Mouse (Mus musculus) retina, postnatal 7 days (tissue): ENCODE data around the gene Fez2.

ENCODE experiments used
- DNase-seq: peaks from one replicate; pipeline ENCODE4 v3.0.0-alpha.2; 2012; ENCODE audit warnings: low read depth, low spot score

The Fez2 gene

DNA sequence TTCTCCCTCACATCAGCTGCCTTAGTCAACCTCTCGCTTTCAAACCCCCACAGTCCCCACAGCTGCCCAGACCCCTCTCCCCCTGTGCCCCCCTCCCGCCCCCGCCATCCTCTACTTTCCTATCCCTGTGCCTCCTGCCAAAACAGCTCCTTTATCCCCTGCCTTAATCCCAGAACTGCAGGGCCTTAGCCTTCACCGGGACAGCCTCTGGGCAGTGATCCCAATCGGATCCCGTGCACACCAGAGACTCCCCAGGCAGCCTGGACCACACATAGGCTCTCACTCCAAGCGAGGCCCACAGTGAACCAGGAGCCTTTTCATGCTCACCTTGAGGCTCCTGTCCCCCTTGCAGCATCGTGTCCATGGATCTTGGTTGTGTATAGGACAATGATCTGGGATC is 49.5 kb downstream of the Fez2 start:
- DNase-seq, result no peak

DNA sequence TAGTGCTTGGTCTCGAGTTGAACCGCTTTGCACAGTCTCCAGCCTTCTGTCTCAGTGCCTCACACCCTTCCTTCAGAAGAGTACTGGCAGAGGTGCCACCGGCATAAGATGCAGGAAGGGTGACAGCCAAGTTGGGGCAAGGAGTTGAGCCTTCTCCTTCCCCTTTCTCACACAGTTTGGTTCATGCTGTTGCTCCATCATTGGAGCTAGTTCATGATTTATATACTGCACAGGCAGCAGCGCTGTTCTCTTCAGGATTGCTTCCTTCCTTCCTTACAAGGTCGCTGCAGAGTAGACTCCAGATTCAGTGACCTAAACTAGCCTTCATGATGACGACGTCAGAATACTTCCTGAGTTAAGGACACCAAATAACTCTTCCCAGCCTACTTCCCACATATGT is 51.9 kb downstream of the Fez2 start:
- no peak for DNase-seq

DNA sequence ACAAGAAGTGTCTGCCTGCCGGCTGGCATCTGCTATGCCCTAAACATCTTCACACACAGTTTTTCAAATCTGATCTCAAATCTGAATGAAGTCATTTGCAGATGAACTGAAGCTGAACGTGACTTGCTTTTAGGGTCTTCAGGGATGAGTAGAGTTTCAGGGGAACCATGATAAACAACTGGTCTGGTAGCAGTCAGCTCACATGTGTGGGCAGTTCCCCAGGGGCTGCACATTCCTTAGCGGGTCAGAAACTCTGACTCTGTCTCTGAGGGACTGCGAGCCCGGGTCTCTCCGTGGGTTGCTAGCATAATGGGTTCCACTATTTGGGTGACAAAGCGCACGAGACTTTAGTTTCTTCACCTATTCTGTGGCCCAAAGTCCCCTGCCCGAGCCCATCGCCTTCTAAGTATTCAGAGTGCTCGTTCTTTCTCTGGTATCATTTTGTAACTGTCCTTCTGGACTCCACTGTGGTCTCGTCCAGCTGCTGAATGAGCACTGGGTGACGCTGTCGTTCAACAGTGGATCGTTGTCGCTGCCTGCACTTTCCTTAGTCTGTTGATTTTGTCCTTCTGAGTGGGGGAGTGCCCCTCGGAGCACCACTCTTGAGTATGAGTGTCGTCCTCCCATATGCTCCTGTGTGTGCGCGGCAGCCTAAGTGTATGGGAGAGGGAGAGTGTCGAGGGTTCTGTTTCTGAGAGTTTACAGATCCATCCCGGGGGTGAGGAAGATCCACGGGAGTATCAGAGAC is 53.2 kb downstream of the Fez2 start:
- DNase-seq, result no peak

DNA sequence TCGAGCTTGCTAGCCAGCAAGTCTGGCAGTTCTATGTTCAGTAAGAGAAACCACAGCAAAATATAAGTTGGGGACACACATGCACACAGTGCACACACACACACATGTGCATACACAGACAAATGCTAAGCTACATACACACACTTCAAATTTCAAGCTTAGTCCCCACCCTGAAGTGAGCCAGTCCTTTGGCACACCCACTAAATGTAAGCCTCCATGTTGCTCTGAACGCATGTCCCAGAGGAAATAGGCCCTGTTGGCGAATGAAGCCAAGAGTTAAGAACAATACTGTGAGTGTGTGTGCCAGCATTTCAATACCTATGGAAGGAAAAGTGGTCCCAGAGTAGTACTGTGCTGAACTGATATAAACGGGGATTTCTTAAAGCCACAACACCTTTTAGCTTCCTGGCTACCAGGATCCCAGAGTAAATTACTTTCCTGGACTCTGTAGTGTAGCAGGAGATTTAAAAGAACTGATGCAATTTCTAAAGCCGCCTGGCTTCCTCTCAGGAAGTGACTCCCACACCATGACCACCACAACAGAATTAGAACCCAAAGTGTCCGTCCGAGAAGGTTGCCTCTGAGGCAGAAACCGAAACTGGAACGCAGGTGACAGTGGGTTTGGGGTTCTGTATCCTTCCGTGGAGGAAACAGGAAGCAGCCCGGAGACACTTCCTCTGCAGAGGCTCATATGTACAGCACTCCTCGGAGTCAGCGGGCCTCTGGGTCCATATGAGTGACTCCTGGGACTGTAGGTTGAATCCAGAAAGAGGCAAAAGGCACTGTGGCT is 55.8 kb downstream of the Fez2 start:
- no peak for DNase-seq

DNA sequence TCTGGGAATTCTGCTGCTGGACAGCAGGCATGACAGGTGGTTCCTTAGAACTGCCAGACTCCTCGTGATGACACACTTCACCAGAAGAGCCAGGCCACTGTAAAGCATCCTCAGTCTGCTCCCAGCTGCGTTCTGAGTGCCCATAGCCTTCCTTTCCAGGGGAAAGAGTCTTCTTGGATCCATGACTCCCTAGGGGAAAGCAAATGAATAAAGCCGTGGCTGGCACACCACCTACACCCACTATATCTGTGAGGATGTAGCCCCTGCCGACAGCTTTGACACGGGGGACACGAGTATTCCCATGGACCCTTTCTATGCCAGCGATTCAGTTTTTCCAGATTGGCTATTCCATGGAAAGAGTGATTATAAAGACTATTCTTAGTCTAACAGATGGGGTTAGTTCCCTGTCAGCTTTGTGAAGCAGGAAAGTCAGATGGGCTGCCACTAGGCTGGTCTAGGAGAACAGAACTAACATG is 59.7 kb downstream of the Fez2 start:
- DNase-seq, result no peak

DNA sequence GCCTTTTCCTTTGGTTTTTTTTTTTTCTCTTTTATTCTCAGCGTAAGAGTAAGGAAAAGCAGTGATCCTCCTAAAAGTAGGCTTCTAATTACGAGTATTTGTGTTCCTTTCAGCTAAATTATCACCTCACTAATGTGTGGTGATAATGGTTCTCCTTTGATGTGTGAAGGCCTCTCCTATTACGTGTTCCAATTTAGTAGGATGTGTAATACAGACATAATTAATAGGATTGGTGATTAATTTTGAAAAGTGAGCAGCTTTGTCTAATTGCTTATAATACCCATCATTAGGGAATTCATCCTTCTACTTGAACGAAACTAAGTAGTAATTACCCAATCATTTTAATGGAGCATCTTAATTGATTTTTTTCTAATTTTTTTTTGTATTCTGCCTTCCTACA is 60.2 kb downstream of the Fez2 start:
- DNase-seq, result no peak

DNA sequence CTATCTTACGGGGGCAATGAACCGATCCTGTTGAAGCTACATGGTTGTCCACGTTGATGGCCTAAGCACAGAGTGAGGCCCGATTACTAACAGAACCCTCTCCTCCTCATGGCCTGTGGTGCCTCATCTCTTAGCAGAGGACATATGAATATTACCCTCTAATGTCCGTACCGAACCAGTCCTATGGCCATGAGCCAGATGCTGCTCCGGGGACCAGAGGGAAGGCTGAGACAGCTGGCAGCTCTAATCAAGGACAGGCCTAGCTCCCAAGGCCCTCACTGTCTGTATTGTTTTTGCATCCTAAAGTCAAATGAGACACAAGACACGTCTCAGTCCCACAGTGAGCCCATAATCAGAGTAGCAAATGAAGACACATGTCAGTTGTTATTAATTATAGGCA is 62.3 kb downstream of the Fez2 start:
- DNase-seq, result no peak

DNA sequence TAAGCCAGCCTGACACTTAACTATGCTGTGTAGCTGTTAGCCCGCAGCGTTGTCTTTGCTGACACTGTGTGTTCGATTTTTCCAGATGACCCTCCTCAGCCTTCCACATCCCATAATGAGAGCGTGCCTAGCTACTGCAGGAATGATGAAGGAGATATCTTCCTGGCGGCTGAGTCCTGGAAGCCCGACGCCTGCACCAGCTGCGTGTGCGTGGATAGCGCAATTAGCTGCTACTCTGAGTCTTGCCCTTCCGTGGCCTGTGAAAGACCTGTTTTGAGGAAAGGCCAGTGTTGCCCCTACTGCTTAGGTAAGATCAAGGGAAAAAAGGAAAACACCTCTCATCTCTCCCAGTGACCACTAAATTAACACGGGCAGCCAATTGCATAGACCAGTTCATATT is 63.1 kb downstream of the Fez2 start:
- DNase-seq, result no peak

DNA sequence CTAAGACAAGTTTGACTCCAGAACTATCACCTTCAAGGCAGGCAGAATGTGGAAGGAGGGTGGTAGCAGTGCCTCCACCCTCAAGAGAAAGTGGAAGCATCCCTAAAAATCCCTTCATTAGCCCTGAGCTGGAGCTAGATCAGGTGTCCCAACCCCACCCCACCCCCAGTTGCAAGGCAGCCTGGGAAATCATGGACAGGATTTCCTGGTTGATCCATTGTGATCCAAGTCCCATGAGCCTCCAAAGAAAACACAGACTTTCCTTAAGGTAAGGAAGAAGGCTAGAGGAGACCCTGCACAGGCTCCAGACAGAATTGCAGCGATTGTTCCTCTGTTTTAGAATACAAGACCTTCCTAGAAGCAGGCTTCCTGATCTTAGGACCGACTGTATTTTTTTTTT is 63.5 kb downstream of the Fez2 start:
- no peak for DNase-seq

DNA sequence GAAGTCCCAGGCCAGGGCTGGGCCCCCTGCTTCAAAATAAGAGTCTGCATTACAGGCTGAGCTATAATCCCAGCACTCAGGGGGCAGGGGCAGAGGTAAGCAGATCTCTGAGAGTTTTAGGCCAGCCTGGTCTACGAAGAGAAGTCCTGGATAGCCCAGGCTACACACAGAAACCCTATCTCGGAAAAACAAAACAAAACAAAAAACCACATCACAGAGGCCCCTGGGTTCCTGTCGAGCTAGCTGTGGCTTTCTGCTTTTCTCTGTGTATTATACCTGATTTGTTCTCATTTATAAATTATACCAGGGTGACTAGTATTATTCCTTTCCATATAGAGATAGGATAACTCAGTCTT is 65.5 kb downstream of the Fez2 start:
- DNase-seq, result no peak

DNA sequence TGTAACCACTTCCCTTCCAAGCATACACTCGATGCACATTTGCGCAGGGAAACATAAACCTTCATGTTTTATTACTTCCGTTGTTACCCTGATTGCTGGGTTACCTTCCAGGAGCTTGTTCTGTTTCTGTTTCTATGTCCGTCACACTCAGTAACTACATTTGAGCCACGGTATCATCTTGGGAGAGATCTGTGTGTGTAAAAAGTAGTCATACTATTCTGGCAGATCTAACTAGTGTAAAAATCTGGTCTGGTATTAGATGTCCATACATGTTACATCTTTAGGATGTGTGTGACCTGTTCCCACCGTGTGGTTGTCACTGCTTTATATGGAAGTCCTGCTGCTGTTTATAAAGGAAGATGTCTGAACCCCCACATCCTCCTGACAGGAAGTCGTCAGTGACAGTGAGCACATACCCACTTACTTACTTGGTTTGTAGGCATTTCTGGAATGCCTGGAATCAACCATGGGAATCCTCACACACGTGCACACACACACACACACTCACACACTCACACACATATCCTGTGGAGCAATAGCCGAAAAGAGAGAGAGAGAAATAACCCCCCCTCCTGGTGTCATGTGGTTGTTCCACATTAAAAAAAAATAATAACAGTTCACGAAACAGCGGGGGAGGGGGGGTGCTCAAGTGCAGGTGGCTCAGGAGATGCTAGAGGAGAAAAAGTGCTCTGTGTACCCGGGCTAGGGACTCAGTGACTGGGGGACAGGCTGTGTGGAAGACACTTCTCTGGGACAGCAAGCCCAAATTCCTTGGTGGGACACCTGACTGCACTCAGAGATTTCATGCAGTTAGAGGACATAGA is 66.1 kb downstream of the Fez2 start:
- DNase-seq, result no peak

DNA sequence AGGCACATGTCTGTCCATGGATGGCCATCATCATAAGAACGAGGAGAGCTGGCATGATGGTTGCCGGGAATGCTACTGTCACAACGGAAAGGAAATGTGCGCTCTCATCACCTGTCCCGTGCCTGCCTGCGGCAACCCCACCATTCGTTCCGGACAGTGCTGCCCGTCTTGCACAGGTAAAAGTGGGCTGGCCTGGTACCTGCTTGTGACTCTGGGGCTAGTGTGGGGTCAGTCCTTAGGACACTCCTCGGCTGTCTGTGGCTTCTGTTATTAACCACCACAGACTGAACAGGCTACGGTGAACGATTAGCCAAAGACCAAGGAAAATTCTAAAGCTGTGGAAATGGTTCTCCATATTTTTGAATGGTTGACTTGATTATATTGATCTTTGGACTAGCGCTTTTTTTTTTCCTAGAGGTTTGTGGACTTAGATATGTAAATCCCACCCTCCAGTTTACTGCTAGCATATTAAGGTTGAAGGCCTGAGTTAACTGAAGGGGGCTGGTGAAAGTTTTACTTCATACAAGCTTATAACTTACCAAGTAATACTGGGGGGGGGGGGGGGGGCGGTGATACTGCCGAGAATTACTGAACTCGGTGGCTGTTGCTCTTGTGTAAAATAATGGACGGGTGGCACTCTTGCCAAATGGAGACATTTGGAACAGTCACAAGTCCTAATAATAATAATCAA is 70.7 kb downstream of the Fez2 start:
- no peak for DNase-seq

DNA sequence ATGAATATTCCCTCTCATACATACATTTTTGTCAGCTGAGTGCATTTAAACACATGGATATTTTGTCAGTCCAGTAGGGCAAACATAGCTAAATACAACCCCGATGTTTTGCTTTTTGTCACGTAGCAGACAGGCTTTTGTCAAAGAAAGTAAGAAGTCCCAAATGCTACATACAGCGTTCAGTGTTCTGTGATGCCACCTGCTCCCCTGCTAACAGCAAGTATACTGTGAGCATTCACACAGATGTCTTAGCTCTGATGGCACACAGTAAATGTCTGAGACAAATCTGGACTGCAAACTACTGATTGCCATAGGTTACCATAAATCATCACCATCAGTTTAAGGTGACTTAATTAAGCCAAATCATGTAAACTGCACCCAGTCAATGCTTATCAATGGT is 74.3 kb downstream of the Fez2 start:
- no peak for DNase-seq

DNA sequence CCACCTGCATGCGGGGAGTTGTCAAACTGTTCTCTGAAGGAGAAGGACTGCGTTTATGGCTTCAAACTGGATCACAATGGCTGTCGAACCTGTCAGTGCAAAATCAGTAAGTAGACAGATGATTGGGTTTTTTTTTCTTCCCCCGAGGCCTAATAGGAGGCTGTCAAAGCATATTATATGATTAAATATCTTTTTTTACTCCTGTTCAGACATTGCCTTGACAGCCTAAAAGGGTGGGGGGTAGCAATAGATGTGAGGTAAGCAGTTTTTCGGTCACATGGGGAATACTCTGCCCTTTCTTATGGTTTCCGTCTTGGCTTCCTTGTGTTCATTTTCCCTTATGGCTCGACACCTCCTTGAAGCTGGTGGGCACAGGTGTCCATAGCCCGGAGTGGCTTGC is 82.7 kb downstream of the Fez2 start:
- no peak for DNase-seq

DNA sequence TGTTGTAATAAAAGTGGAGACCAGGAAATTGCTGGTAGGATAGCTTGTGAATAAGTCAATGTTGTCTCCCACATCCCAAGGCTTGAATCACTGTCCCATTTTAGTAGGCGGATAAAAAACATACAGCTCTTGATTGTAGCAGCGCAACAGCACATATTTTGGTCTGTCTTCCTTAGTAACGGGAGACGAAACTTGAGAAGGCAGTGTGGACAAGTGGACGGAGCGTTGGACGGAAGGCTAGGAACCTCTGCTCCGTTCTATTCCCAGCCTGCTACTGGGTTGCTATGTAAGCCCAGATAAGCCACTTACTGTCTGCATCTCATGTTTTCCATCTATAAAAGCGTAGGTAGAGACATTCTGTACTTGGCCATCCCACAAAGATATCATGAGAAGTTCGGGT is 84.7 kb downstream of the Fez2 start:
- no peak for DNase-seq

DNA sequence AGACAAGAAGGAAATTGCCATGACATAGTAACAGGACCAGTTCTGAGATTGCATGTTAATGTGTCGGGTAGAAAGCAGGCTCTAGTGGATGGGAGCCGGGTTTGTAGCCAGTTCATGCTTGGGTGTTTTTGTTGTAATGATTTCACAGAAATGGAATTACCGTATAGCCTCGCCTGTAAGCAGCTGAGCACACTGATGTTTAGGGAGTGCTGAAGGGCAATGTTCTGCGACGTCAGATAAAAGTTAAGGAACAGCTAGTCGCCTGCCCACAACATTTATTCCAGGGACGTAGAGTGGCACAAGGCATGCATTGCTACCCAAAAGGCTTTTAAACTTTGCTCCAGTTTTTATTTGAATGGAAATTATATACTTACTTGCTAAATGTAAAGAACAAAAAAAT is 86.5 kb downstream of the Fez2 start:
- DNase-seq, result no peak

DNA sequence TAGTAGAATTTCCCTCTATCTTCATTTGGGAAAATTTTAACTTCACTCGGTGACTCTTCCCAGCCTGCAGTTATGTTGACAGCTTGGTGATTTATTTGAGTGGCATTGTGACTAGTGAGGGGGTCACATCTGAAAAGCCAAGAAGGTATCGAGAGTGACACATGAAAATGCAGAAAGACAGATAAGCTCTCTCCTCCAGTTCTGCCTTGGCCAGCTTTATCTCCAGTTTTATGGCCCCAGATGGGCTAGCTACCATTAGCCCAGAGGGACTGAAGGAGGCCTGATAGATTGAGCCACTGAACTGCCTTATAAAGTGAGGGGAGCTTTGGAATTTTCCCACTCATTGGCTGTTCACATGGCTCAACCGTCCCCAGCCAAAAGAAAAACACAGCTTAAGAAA is 89.7 kb downstream of the Fez2 start:
- no peak for DNase-seq

DNA sequence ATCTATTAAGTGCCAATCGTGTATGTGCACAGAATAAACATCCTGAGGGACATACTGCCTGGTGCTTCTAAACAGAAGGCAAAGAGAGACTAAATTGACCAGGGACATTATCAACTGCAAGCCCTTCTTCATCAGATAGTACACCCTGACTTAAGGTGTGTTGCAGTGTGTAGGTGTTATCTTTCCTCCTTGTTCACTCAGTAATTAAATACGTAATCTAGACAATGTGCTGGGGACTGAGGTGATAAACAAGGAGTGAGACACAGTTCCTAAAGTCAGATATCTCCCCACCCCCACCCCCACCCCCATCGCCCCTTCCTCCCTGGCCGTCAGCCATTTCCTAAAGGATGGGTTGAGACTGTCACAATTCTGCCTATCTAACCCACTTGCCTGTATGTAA is 90.8 kb downstream of the Fez2 start:
- no peak for DNase-seq

DNA sequence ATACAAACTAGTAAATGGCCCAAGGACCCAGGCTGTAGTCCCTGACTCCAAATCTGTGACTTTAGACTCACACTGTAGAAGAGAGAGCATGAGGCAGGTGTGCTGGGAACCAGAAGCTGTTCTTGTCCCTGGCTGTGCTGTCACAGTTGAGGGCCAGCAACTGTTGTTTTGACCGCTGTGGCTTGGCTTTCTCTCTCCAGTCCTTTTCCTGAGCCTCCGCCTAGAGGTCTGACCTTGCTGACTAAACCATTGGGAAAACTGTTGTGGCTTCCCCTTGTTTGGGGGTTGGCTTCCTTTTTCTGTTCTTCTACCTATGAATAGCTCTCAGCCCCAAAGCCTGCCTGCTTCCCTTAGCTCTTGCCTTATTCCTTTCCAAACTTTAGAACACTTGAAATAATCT is 91.6 kb downstream of the Fez2 start:
- DNase-seq, result no peak

DNA sequence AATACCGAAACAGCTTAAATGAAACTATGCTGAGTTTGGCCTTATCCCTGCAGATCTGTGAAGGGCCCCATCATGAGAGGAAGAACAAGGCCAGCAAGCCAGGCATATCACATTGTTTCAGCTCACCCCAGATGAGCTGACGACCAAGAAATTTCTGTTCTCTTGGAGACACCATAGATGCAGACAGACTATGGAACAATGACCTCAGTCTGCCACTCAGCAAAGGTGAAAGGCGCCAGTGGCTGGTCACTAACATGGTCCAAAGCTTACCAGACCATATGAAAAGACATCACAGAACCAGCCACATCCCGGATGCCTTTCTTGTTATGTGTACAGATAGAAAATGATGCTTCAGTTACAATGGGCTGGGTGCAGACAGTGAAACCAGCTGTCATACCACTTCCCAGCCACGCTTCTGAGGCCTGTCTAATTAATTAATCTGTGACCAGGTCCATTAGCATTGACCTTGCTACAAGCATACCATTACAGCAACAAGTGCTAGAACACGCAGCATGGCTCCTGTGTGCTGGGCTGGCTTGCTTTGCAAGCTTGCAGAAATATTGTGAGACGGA is 92.1 kb downstream of the Fez2 start:
- no peak for DNase-seq
